Mouse (Mus musculus) gastrocnemius, postnatal 36 days (tissue): ENCODE data around the gene Aatk. TPM values are rescaled to one million over a fixed set of nuclear protein-coding genes. Genes with fewer than 3 reads are reported as not detected.

Experiments
- DNase-seq, 2 experiments: peaks; one replicate each; pipeline ENCODE4 v3.0.0; 2022
- intact Hi-C: fragments of 180-260 bp; cut with DNase I; formaldehyde crosslinking; loops from one replicate; pipeline ENCODE4 v1.15.1; 2025
- microRNA-seq, 2 experiments: library from miRNA; unstranded; fragments of <30 nt; microRNA quantifications; one replicate each; pipeline ENCODE4 v1.2.0; 2021
- total RNA-seq, 2 experiments: library from RNA; stranded (reverse); gene quantifications; 2 replicates each; pipeline ENCODE4 v1.2.3; 2021

Gene Aatk
- total RNA-seq, 2 experiments from 2014 or later = 3.2 to 4.1 TPM

- DNase-seq = no peak
- intact Hi-C loops = no loop called here
These were observed 81.9 kb downstream of the Aatk start for GRCm38 (mm10) chr11:119965053-119965452.

GRCm38 (mm10) chr11:119961511-119961910, 85.5 kb downstream of the Aatk start:
- intact Hi-C loops = no loop called here
- no peak for DNase-seq

DNA sequence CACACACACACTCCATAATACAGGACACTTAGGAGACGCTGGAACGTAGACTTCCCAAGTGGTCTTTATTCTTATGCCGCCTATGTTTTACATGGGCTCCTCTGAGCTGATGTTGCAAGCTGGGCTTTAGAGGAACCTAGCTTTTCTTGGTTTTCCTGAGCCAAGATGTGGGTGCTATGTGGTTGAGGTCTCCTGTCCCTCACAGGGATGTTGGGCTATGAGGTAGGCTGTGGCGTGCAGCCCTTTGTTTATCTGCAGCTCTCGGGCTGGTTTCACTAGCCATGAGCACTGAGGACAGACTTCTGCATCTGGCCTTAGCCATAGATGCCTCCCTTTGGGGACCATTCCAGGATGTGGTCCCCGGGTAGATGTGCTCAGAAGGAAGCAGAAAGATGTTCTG, 86.3 kb downstream of the Aatk start:
- intact Hi-C loops = no loop called here

GRCm38 (mm10) chr11:119959714-119960113, 87.3 kb downstream of the Aatk start:
- intact Hi-C loops = no loop called here
- no peak for DNase-seq

More for the DNA sequence above, 86.3 kb downstream of the Aatk start:
- DNase-seq = no peak

DNA sequence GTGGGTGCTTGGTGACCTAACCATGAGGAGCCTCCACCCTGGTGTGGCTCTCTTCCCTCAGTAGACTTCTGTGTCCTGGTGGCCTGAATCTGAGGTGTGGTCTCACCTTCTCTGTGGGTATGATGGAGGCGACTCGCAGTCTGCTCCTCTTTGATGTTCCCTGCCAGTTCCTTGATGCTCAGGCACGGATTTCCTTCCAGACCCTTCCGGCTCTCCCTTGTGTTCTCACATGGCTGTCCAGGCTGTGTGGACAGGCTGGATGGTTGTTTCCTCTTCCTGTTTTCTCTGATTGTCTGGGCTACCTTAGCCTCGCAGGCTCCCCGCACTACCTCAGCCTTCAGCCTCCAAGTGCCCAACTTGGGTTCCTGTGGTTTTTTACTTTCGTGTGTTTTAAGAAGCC, 88.1 kb downstream of the Aatk start:
- intact Hi-C loops = no loop called here
- DNase-seq = no peak

Small RNA genes lying within 50 kb of the gene (microRNA-seq; reads per million reads assigned to microRNA genes)
- gene Gm25948 (0 reads per million in 2 experiments), gene Mir3065 (0 reads per million in 2 experiments), gene Mir338 (0 reads per million in 2 experiments)

Other genes with a start within 250 kb of the Aatk start
- gene Chmp6, start 133.7 kb downstream of the Aatk start, total RNA-seq = 10 to 100 TPM; 23.6 to 28.6 TPM
- 1 to 10 TPM; 1.8 to 2.6 TPM for gene Baiap2, start 104.4 kb downstream of the Aatk start, total RNA-seq
- 1 to 10 TPM; 6.6 to 8.0 TPM for gene Cep131, start 39.7 kb upstream of the Aatk start, total RNA-seq
- 1 to 10 TPM; 4.2 to 5.6 TPM for gene Tepsin, start 51.6 kb upstream of the Aatk start, total RNA-seq
- gene Ndufaf8, start 51.8 kb upstream of the Aatk start, total RNA-seq = 10 to 100 TPM; 32.1 to 32.9 TPM
- gene Slc38a10, start 104.2 kb upstream of the Aatk start, total RNA-seq = 10 to 100 TPM; 43.0 to 43.4 TPM
- 1 to 10 TPM; 2.3 to 4.1 TPM for gene Bahcc1, start 185.8 kb upstream of the Aatk start, total RNA-seq